Mouse (Mus musculus) limb, embryonic 14.5 days (tissue): ENCODE measurements around the gene Zmat5. TPM values are rescaled to one million over a fixed set of nuclear protein-coding genes. Genes with fewer than 3 reads are reported as not detected.

ENCODE experiments used
- ATAC-seq: fragments of 200-750 bp; cut with Nextera tagmentation; 2 replicates; pipeline ENCODE4 v1.8.0; 2017; ENCODE audit warnings: low read depth, moderate number of reproducible peaks, moderate TSS enrichment; ENCODE audit not compliant: low FRiP score
- DNase-seq: peaks from one replicate; pipeline ENCODE4 v3.0.0-alpha.2; 2015; ENCODE audit warnings: low spot score
- H3K27ac ChIP-seq: fragments of 300-500 bp; sonication (generic); replicated peaks from 2 replicates; pipeline ENCODE4 v1.5.1; 2014; ENCODE audit warnings: low read depth, mild to moderate bottlenecking, low read length, moderate library complexity, mixed read lengths
- H3K27me3 ChIP-seq: fragments of 300-500 bp; sonication (generic); 2 replicates; pipeline ENCODE4 v1.6.1; 2014; ENCODE audit warnings: low read length, mixed read lengths; ENCODE audit not compliant: control insufficient read depth, insufficient read depth
- H3K36me3 ChIP-seq: fragments of 300-500 bp; sonication (generic); 2 replicates; pipeline ENCODE4 v1.6.1; 2014; ENCODE audit warnings: mild to moderate bottlenecking, low read length, moderate library complexity, mixed read lengths; ENCODE audit not compliant: control insufficient read depth, insufficient read depth
- H3K4me1 ChIP-seq: fragments of 300-500 bp; sonication (generic); 2 replicates; pipeline ENCODE4 v1.6.1; 2014; ENCODE audit warnings: antibody characterized with exemption, low read length, mixed read lengths; ENCODE audit not compliant: control insufficient read depth, insufficient read depth
- H3K4me2 ChIP-seq: fragments of 300-500 bp; sonication (generic); replicated peaks from 2 replicates; pipeline ENCODE4 v1.6.1; 2014; ENCODE audit warnings: low read depth, mild to moderate bottlenecking, low read length, moderate library complexity; ENCODE audit not compliant: severe bottlenecking
- H3K4me3 ChIP-seq: fragments of 300-500 bp; sonication (generic); replicated peaks from 2 replicates; pipeline ENCODE4 v1.5.1; 2014; ENCODE audit warnings: low read length
- H3K9ac ChIP-seq: fragments of 300-500 bp; sonication (generic); 2 replicates; pipeline ENCODE4 v1.6.1; 2014; ENCODE audit warnings: mild to moderate bottlenecking, low read depth, low read length, moderate library complexity; ENCODE audit not compliant: severe bottlenecking
- H3K9me3 ChIP-seq: fragments of 300-500 bp; sonication (generic); 2 replicates; pipeline ENCODE4 v1.6.1; 2016; ENCODE audit warnings: low read length; ENCODE audit not compliant: control insufficient read depth
- POLR2A ChIP-seq: fragments of 200-500 bp; IDR thresholded peaks from 2 replicates; pipeline ENCODE4 v1.8.0; 2012; ENCODE audit warnings: inconsistent platforms, mild to moderate bottlenecking, moderate library complexity, borderline replicate concordance; ENCODE audit not compliant: insufficient read depth, insufficient read length; ENCODE audit errors: extremely low read depth
- WGBS: fragments of 180-500 bp; shearing (Covaris S2); extraction: QIAGEN DNeasy Blood & Tissue Kit; methylation state at CpG from one replicate; pipeline ENCODE4 v1.1.7; 2014; 5-methylcytosine and 5-hydroxymethylcytosine counted together
- polyA plus RNA-seq, 2 experiments: library from polyadenylated mRNA; depleted of rRNA in 1 of 2; stranded (reverse) in 1 of 2; unstranded in 1 of 2; fragments of >200 nt; fragmentation: Nextera tagmentation in 1 of 2; extraction: Ambion mirVana in 1 of 2; gene quantifications; 2 replicates each; pipeline versions ENCODE4 v1.2.1 to v1.2.3; 2012 to 2014

Gene Zmat5
- polyA plus RNA-seq, 2 experiments = 42.1 to 56.4 TPM

DNA sequence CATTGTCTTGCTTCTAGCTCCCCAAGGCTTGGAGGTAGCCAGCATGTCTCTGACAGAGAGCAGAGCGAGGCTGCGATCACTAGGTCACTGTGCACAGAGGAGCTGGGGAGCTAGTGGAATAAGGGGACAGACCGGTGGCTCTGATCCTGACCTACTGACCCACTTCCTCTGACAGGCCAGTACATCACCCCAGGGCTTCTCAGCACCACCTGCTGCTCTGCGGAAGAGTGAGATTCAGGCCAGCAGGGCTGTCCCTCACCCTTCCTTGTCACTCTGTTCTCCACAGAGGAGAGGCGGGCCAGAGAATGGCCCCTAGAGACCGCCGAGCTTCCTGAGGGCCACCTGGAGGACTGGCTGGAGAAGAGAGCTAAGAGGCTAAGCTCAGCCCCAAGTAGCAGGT is 27.3 kb downstream of the Zmat5 start:
- Histone ChIP-seq H3K4me3 (no peak overlapping the region), H3K9ac (no peak overlapping the region), H3K27ac (no peak overlapping the region), H3K9me3 (no peaks in the 10 kb centered on the region), H3K27me3 (no peaks in the 10 kb centered on the region), H3K4me1 (no peaks in the 10 kb centered on the region), H3K36me3 (peaks cover 19% of the 10 kb centered on the region), H3K4me2 (no peak overlapping the region)
- ATAC-seq (no peak), DNase-seq (no peak)
- no peak for TF ChIP-seq POLR2A
- 69% methylated on average over 7 of the region's 7 CpGs for WGBS

DNA sequence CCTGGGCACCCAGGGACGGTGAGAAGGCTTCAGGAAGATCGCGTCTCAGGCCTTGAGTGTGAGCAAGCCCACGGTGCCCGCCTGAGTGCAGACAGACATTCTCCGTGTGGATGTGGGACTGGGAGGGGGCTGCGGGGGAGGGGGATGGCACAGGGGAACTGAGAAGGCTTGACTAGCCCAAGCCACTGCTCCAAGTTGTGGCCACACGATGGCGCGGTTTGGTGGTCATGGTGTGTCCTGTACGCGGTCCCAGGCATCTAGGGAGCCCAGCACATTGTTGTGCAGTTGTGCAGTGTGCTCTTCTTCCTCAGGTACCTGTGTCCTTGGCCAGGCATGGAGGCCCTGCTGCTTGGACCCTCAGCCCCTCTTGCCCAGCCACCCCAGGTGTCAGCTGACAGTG is 29.7 kb downstream of the Zmat5 start:
- no peak overlapping the region for H3K4me3 ChIP-seq
- DNase-seq (no peak), ATAC-seq (no peak)
- H3K4me1 ChIP-seq = no peaks in the 10 kb centered on the region
- no peak overlapping the region for H3K27ac ChIP-seq
- H3K9ac ChIP-seq = no peak overlapping the region
- H3K4me2 ChIP-seq = no peak overlapping the region
- H3K9me3 ChIP-seq = no peaks in the 10 kb centered on the region
- 46% methylated on average over 12 of the region's 12 CpGs for WGBS
- no peaks in the 10 kb centered on the region for H3K27me3 ChIP-seq
- TF ChIP-seq POLR2A = no peak
- H3K36me3 ChIP-seq = peaks cover 17% of the 10 kb centered on the region

DNA sequence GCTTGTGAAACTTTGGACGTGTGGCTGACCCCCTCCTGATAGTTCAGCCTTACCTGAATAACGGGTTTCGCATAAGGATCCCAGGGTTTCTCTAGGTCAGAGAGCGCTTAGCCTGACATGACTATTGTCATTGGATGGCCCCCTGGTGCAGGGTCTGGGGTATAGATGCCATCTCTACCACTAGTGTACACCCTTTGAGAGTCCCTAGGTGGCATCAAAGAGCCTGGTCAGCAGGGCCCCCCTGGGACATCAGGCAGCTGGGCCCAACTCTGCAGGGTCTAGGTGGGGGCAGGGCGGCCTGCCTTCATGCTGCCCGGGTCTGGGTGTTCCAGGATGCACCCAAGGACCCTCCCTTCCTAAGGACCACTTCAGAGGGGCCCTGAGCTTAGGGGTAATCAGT is 31.9 kb downstream of the Zmat5 start:
- H3K27ac ChIP-seq = no peak overlapping the region
- peaks cover 12% of the 10 kb centered on the region; the same call in 1 of the 2 replicates for H3K36me3 ChIP-seq
- H3K4me2 ChIP-seq = no peak overlapping the region
- DNase-seq (no peak), ATAC-seq (no peak)
- H3K9me3 ChIP-seq = no peaks in the 10 kb centered on the region
- H3K27me3 ChIP-seq = no peaks in the 10 kb centered on the region
- H3K4me1 ChIP-seq = no peaks in the 10 kb centered on the region
- no peak overlapping the region for H3K9ac ChIP-seq
- 56% methylated on average over 6 of the region's 6 CpGs for WGBS
- H3K4me3 ChIP-seq = no peak overlapping the region
- TF ChIP-seq POLR2A = no peak

DNA sequence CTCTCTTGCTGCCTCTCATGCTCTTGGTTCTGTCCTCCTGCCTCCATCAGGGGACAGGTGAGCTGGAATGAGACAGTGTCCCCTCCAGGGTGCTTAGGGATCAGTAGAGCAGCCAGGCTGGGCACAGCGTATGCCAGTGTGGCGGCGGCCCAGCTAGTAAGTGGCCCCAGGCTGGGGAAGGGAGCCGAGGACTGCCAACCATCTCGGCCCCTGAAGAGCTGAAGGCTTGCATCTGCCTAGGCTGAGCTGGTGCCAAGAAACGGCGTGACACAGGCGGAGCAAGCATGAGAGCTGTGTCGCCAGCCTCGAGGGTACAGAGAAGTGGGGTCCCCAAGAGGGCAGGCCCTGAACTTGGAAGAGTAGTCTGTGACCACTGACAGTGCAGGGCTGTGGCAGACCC is 33.2 kb downstream of the Zmat5 start:
- Histone ChIP-seq H3K4me1 (no peaks in the 10 kb centered on the region), H3K4me3 (no peak overlapping the region), H3K9me3 (no peaks in the 10 kb centered on the region), H3K27me3 (no peaks in the 10 kb centered on the region; the same call in 1 of the 2 replicates), H3K36me3 (peaks cover 6% of the 10 kb centered on the region; the same call in 1 of the 2 replicates), H3K9ac (no peak overlapping the region), H3K27ac (no peak overlapping the region), H3K4me2 (no peak overlapping the region)
- ATAC-seq = no peak
- 79% methylated on average over 10 of the region's 10 CpGs for WGBS
- DNase-seq = no peak
- no peak for TF ChIP-seq POLR2A

DNA sequence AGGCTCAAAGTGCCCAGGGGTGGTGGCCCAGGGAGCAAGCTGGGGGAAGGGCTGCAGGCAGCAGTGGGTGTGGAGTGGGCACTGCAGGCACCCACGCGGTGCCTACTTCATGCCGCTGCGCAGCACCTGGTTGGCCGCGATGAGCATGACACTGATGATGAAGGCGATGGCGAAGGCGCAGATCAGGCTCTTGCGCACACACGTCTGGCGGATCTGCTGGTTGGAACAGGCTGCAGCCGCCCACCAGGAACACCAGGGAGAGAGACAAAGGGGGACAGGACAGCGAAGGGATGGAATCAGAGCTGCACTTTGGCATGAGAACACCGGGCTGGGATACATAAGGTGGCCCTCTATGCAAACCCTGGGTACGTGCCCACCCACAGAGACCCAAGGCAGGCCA is 34.2 kb downstream of the Zmat5 start:
- H3K27me3 ChIP-seq = peaks cover under 1% of the 10 kb centered on the region
- H3K4me3 ChIP-seq = no peak overlapping the region
- no peaks in the 10 kb centered on the region for H3K9me3 ChIP-seq
- H3K27ac ChIP-seq = no peak overlapping the region
- H3K9ac ChIP-seq = no peak overlapping the region
- H3K4me2 ChIP-seq = no peak overlapping the region
- no peak for ATAC-seq
- H3K4me1 ChIP-seq = no peaks in the 10 kb centered on the region
- H3K36me3 ChIP-seq = peaks cover 4% of the 10 kb centered on the region; the same call in 1 of the 2 replicates
- no peak for TF ChIP-seq POLR2A
- DNase-seq = no peak
- WGBS = 93% methylated on average over 16 of the region's 16 CpGs

DNA sequence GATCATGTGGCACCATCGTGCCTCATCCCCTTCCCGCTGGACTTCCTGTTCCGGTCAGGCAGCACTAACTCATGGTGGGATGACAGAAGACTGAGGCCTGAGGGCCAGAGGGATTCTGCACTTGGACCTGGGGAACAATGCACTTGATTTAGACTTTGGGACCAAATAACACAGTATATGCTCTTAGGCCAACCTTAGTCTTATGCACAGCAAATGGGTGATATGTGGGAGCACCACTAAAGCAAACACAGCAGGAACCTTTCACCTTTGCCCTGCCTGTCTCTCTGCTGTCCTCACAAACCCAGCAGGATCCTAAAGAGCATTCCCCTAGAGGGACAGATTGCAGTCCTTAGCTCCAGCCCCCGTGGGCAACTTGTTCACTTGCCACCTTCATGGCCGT is 36.3 kb downstream of the Zmat5 start:
- H3K27ac ChIP-seq = no peak overlapping the region
- DNase-seq (no peak), ATAC-seq (no peak)
- no peak overlapping the region for H3K9ac ChIP-seq
- no peaks in the 10 kb centered on the region; the same call in 1 of the 2 replicates for H3K4me1 ChIP-seq
- H3K4me3 ChIP-seq = no peak overlapping the region
- no peaks in the 10 kb centered on the region for H3K9me3 ChIP-seq
- no peak overlapping the region for H3K4me2 ChIP-seq
- 63% methylated on average over 5 of the region's 5 CpGs for WGBS
- peaks cover 4% of the 10 kb centered on the region; the same call in 1 of the 2 replicates for H3K36me3 ChIP-seq
- peaks cover 21% of the 10 kb centered on the region for H3K27me3 ChIP-seq
- no peak for TF ChIP-seq POLR2A
